7 mouse cellular contexts compared by ENCODE assay signal in genomic region chr2:153494293-153494811, GRCm38 (mm10). TPM values are rescaled to one million over a fixed set of nuclear protein-coding genes. Genes with fewer than 3 reads are reported as not detected.
DNase-seq lines count a peak whose midpoint lies in the region; ATAC-seq and TF ChIP-seq lines count a peak whose summit lies in the region.

No protein-coding gene starts in this region.

- no peak for TF ChIP-seq CTCF in cortical plate, adult 2 months (IDR thresholded peaks at IDR 0.05; ENCODE audit: extremely low read depth, insufficient read depth, low read length)
- TF ChIP-seq CTCF in liver, postnatal 0 days (IDR thresholded peaks at IDR 0.05; ENCODE audit: low read depth): no peak

- ATAC-seq in liver, postnatal 0 days: peak; percentile 33
- ATAC-seq in stomach, embryonic 16.5 days (ENCODE audit: insufficient read depth, low FRiP score): peak; percentile 4; the same call in 1 of the 2 replicates

- TF ChIP-seq POLR2A in cortical plate, adult 2 months (IDR thresholded peaks at IDR 0.05; ENCODE audit: extremely low read depth, insufficient read depth, low read length): 0 out of 2 replicates have a peak, but pooled peaks have one; percentile 9

- H3K9me3 ChIP-seq in liver, postnatal 0 days (ENCODE audit: low read length): no peaks in the 10 kb centered on the region
- no peaks in the 10 kb centered on the region for H3K9me3 ChIP-seq in stomach, embryonic 16.5 days (replicated peaks; ENCODE audit: control insufficient read depth, low read length)

- no peak for TF ChIP-seq EP300 in liver, postnatal 0 days (IDR thresholded peaks at IDR 0.05; ENCODE audit: low read depth)

- peak overlapping the region; percentile 92 for H3K27ac ChIP-seq in cortical plate, adult 2 months (ENCODE audit: insufficient read depth, low read length)
- peak overlapping the region; percentile 91 for H3K27ac ChIP-seq in liver, postnatal 0 days (ENCODE audit: low read depth)
- H3K27ac ChIP-seq in stomach, embryonic 16.5 days (ENCODE audit: low read length): peak overlapping the region; percentile 62

- H3K4me1 ChIP-seq in cortical plate, adult 2 months (ENCODE audit: control insufficient read depth, insufficient read depth, low read length): peaks cover 16% of the 10 kb centered on the region
- H3K4me1 ChIP-seq in liver, postnatal 0 days (ENCODE audit: insufficient read depth): peaks cover 71% of the 10 kb centered on the region
- peaks cover 40% of the 10 kb centered on the region for H3K4me1 ChIP-seq in stomach, embryonic 16.5 days (ENCODE audit: control insufficient read depth, insufficient read depth, low read length)

- peak overlapping the region; percentile 22 for H3K9ac ChIP-seq in liver, postnatal 0 days (replicated peaks)
- H3K9ac ChIP-seq in stomach, embryonic 16.5 days (ENCODE audit: low read length): peak overlapping the region; percentile 9; the same call in 1 of the 2 replicates

- WGBS in liver, postnatal 0 days (ENCODE audit: insufficient replicate concordance): 20% methylated on average over 9 of the region's 9 CpGs
- WGBS in stomach, embryonic 16.5 days: 24% methylated on average over 9 of the region's 9 CpGs

- H3K4me3 ChIP-seq in cortical plate, adult 2 months (ENCODE audit: insufficient read depth, low read length): no peak overlapping the region
- peak overlapping the region; percentile 0; the same call in 1 of the 2 replicates for H3K4me3 ChIP-seq in liver, postnatal 0 days (ENCODE audit: low read depth, low read length)
- no peak overlapping the region for H3K4me3 ChIP-seq in stomach, embryonic 16.5 days (replicated peaks; ENCODE audit: low read length)

- peak overlapping the region; percentile 94 for H3K4me2 ChIP-seq in liver, postnatal 0 days (ENCODE audit: low read depth, low read length)
- no peak overlapping the region for H3K4me2 ChIP-seq in stomach, embryonic 16.5 days (ENCODE audit: low read depth, low read length)

- peak; percentile 95 for DNase-seq in 416B (ENCODE audit: low read depth)
- peak; percentile 68 for DNase-seq in CD4-positive, CD25-positive, alpha-beta regulatory T cell, adult 2 months (ENCODE audit: low read depth, low spot score)
- peak; percentile 50 for DNase-seq in heart, postnatal 4 days
- DNase-seq in liver, postnatal 0 days: peak; percentile 57
- no peak for DNase-seq in kidney, postnatal 10 days

- H3K36me3 ChIP-seq in liver, postnatal 0 days (replicated peaks; ENCODE audit: insufficient read depth, low read length): no peaks in the 10 kb centered on the region
- H3K36me3 ChIP-seq in stomach, embryonic 16.5 days (ENCODE audit: control insufficient read depth, insufficient read depth, low read length): no peaks in the 10 kb centered on the region

- no peaks in the 10 kb centered on the region for H3K27me3 ChIP-seq in liver, postnatal 0 days (ENCODE audit: insufficient read depth, low read length)
- H3K27me3 ChIP-seq in stomach, embryonic 16.5 days (ENCODE audit: control insufficient read depth, insufficient read depth, low read length): peaks cover 4% of the 10 kb centered on the region; the same call in 1 of the 2 replicates

RNA-seq across cellular contexts. Expression of gene 4930404H24Rik, which starts 1.8 kb away (rescaled TPM):
- polyA plus RNA-seq in cortical plate, adult 2 months (2012; rRNA removed): not detected in 2 replicates
- not detected for total RNA-seq in heart, postnatal 4 days (2021)
- polyA plus RNA-seq in liver, postnatal 0 days (2015; fragmentation: Nextera tagmentation; extraction: Ambion mirVana): not detected in 2 replicates
- polyA plus RNA-seq in stomach, embryonic 16.5 days (2015; fragmentation: Nextera tagmentation; extraction: Ambion mirVana): not detected in 2 replicates

RNA-seq across cellular contexts. Expression of gene Nol4l, which starts 35.4 kb away (rescaled TPM):
- polyA plus RNA-seq in cortical plate, adult 2 months (2012; rRNA removed): 33.6 and 33.9 TPM in 2 replicates
- total RNA-seq in heart, postnatal 4 days (2021): 10 to 100 TPM; 12.0 to 13.5 TPM
- polyA plus RNA-seq in liver, postnatal 0 days (2015; fragmentation: Nextera tagmentation; extraction: Ambion mirVana): 1.7 and 1.9 TPM in 2 replicates
- polyA plus RNA-seq in stomach, embryonic 16.5 days (2015; fragmentation: Nextera tagmentation; extraction: Ambion mirVana): 11.3 and 11.5 TPM in 2 replicates
